Mouse (Mus musculus) hindbrain, embryonic 12.5 days (tissue): ENCODE measurements around the gene Hecw1. TPM values are rescaled to one million over a fixed set of nuclear protein-coding genes. Genes with fewer than 3 reads are reported as not detected.

Experiments used
- ATAC-seq: fragments of 200-750 bp; cut with Nextera tagmentation; 2 replicates; pipeline ENCODE4 v1.8.0; 2017; ENCODE audit warnings: moderate TSS enrichment; ENCODE audit not compliant: low FRiP score
- H3K27ac ChIP-seq: fragments of 300-500 bp; sonication (generic); 2 replicates; pipeline ENCODE4 v1.5.1; 2016; ENCODE audit warnings: mild to moderate bottlenecking
- H3K27me3 ChIP-seq: fragments of 300-500 bp; sonication (generic); 2 replicates; pipeline ENCODE4 v1.6.1; 2016; ENCODE audit warnings: mild to moderate bottlenecking
- H3K36me3 ChIP-seq: fragments of 300-500 bp; sonication (generic); 2 replicates; pipeline ENCODE4 v1.6.1; 2016; ENCODE audit warnings: mild to moderate bottlenecking
- H3K4me1 ChIP-seq: fragments of 300-500 bp; sonication (generic); 2 replicates; pipeline ENCODE4 v1.6.1; 2016
- H3K4me2 ChIP-seq: fragments of 300-500 bp; sonication (generic); replicated peaks from 2 replicates; pipeline ENCODE4 v1.6.1; 2016; ENCODE audit warnings: mild to moderate bottlenecking
- H3K4me3 ChIP-seq: fragments of 300-500 bp; sonication (generic); 2 replicates; pipeline ENCODE4 v1.5.1; 2016; ENCODE audit warnings: mild to moderate bottlenecking
- H3K9ac ChIP-seq: fragments of 300-500 bp; sonication (generic); 2 replicates; pipeline ENCODE4 v1.6.1; 2016; ENCODE audit warnings: mild to moderate bottlenecking, moderate library complexity
- H3K9me3 ChIP-seq: fragments of 300-500 bp; sonication (generic); replicated peaks from 2 replicates; pipeline ENCODE4 v1.6.1; 2016; ENCODE audit warnings: mild to moderate bottlenecking
- WGBS: fragments of 180-500 bp; shearing (Covaris S2); methylation state at CpG from one replicate; pipeline ENCODE4 v1.1.7; 2016; 5-methylcytosine and 5-hydroxymethylcytosine counted together
- polyA plus RNA-seq: library from polyadenylated mRNA; unstranded; fragments of >200 nt; fragmentation: Nextera tagmentation; extraction: Ambion mirVana; gene quantifications from 2 replicates; pipeline ENCODE4 v1.2.1, GENCODE M21; 2016

Hecw1 gene
- polyA plus RNA-seq, 1 experiment from 2014 or later: 23.1 TPM

GRCm38 (mm10) chr13:14496954-14497353 is 26.1 kb downstream of the Hecw1 start:
- no peaks in the 10 kb centered on the region for H3K36me3 ChIP-seq
- H3K4me1 ChIP-seq: no peaks in the 10 kb centered on the region
- no peak overlapping the region for H3K9ac ChIP-seq
- WGBS: 71% methylated on average over 2 of the region's 2 CpGs
- no peak overlapping the region for H3K4me2 ChIP-seq
- H3K4me3 ChIP-seq: no peak overlapping the region
- H3K27ac ChIP-seq: no peak overlapping the region
- H3K27me3 ChIP-seq: no peaks in the 10 kb centered on the region
- no peak for ATAC-seq
- no peaks in the 10 kb centered on the region for H3K9me3 ChIP-seq

GRCm38 (mm10) chr13:14487812-14488211 is 35.2 kb downstream of the Hecw1 start:
- 79% methylated on average over 2 of the region's 2 CpGs for WGBS
- no peaks in the 10 kb centered on the region for H3K9me3 ChIP-seq
- no peaks in the 10 kb centered on the region for H3K27me3 ChIP-seq
- H3K4me3 ChIP-seq: no peak overlapping the region
- H3K36me3 ChIP-seq: no peaks in the 10 kb centered on the region
- H3K4me2 ChIP-seq: no peak overlapping the region
- H3K9ac ChIP-seq: no peak overlapping the region
- H3K27ac ChIP-seq: no peak overlapping the region
- no peaks in the 10 kb centered on the region for H3K4me1 ChIP-seq
- ATAC-seq: peak; percentile 52; the same call in 1 of the 2 replicates

GRCm38 (mm10) chr13:14471121-14471520 is 51.9 kb downstream of the Hecw1 start:
- H3K4me2 ChIP-seq: no peak overlapping the region
- no peaks in the 10 kb centered on the region for H3K4me1 ChIP-seq
- H3K4me3 ChIP-seq: no peak overlapping the region
- H3K27me3 ChIP-seq: no peaks in the 10 kb centered on the region
- no peaks in the 10 kb centered on the region for H3K9me3 ChIP-seq
- H3K9ac ChIP-seq: no peak overlapping the region
- H3K36me3 ChIP-seq: no peaks in the 10 kb centered on the region
- H3K27ac ChIP-seq: no peak overlapping the region
- WGBS: 86% methylated on average over 1 of the region's 1 CpGs
- no peak for ATAC-seq

- 78% methylated on average over 3 of the region's 3 CpGs for WGBS
- Histone ChIP-seq H3K27ac (no peak overlapping the region), H3K27me3 (no peaks in the 10 kb centered on the region), H3K4me3 (no peak overlapping the region), H3K9ac (no peak overlapping the region), H3K4me2 (no peak overlapping the region), H3K9me3 (no peaks in the 10 kb centered on the region), H3K36me3 (no peaks in the 10 kb centered on the region), H3K4me1 (no peaks in the 10 kb centered on the region)
- no peak for ATAC-seq
Observed at GRCm38 (mm10) chr13:14467517-14467916, 55.5 kb downstream of the Hecw1 start.

GRCm38 (mm10) chr13:14461036-14461435 is 62.0 kb downstream of the Hecw1 start:
- Histone ChIP-seq H3K4me2 (no peak overlapping the region), H3K27ac (no peak overlapping the region), H3K27me3 (no peaks in the 10 kb centered on the region), H3K36me3 (no peaks in the 10 kb centered on the region), H3K4me3 (no peak overlapping the region), H3K9ac (no peak overlapping the region), H3K9me3 (no peaks in the 10 kb centered on the region), H3K4me1 (no peaks in the 10 kb centered on the region)
- 85% methylated on average over 5 of the region's 5 CpGs for WGBS
- ATAC-seq: no peak

DNA sequence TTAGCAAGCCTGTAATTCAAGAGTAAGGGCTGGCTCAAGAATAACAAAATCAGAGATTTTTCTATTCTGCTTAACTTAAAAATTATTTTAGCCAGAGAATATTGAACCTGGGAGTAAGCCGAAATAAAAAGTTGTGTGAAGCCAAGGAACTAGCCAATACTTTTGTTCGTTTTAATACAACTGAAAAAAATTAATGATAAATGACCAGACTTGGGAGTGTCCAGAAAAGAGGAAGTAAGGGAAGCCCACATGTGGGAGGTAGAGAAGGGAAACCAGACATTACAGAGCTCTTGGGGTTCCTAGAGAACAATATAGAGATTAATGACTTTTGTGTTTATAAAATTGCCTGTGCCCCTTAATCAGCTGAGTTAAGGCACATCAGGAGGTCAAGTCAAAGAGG is 66.0 kb downstream of the Hecw1 start:
- H3K9me3 ChIP-seq: no peaks in the 10 kb centered on the region
- no peaks in the 10 kb centered on the region for H3K27me3 ChIP-seq
- no peaks in the 10 kb centered on the region for H3K36me3 ChIP-seq
- H3K4me1 ChIP-seq: no peaks in the 10 kb centered on the region
- no peak overlapping the region for H3K27ac ChIP-seq
- H3K4me3 ChIP-seq: no peak overlapping the region
- 93% methylated on average over 2 of the region's 2 CpGs for WGBS
- no peak overlapping the region for H3K4me2 ChIP-seq
- no peak overlapping the region for H3K9ac ChIP-seq
- ATAC-seq: no peak

- no peak overlapping the region for H3K4me3 ChIP-seq
- no peak overlapping the region for H3K4me2 ChIP-seq
- no peaks in the 10 kb centered on the region for H3K27me3 ChIP-seq
- no peak for ATAC-seq
- H3K4me1 ChIP-seq: no peaks in the 10 kb centered on the region
- H3K27ac ChIP-seq: no peak overlapping the region
- no peaks in the 10 kb centered on the region for H3K36me3 ChIP-seq
- H3K9me3 ChIP-seq: no peaks in the 10 kb centered on the region
- no peak overlapping the region for H3K9ac ChIP-seq
Observed at GRCm38 (mm10) chr13:14439540-14439939, 83.5 kb downstream of the Hecw1 start.

DNA sequence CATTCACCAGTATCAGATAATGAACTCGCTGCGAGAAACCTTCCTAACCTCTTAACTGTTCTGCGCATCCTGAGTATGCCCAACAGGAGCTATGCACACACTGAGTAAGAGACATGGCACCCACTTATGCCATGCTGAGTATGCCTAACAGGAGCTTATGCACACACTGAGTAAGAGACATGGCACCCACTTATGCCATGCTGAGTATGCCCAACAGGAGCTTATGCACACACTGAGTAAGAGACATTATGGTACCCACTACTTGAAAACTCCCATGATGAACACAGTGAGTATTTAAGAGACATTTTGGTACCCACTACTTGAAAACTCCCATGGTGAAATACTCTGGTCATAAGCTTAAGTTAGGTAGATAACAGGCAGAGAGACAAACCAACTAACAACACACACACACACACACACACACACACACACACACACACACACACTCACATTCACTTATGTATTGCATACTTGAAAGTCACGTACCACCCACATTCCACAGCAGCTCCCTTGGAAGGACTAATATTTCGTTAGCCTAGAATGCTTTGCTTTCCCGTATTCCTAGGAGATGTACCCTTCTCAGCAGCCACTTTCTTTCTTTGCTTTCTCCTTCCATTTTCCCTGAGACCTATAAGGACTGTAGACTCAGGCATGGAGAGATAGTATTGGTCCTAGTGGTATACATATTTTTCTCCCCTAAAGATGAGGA is 94.0 kb downstream of the Hecw1 start:
- H3K4me1 ChIP-seq: no peaks in the 10 kb centered on the region
- H3K4me3 ChIP-seq: no peak overlapping the region
- no peak overlapping the region for H3K27ac ChIP-seq
- H3K4me2 ChIP-seq: no peak overlapping the region
- H3K9ac ChIP-seq: no peak overlapping the region
- no peak for ATAC-seq
- H3K36me3 ChIP-seq: no peaks in the 10 kb centered on the region
- H3K27me3 ChIP-seq: no peaks in the 10 kb centered on the region
- no peaks in the 10 kb centered on the region for H3K9me3 ChIP-seq
- 93% methylated on average over 6 of the region's 6 CpGs for WGBS

- WGBS: 79% methylated on average over 2 of the region's 2 CpGs
- H3K27ac ChIP-seq: no peak overlapping the region
- no peaks in the 10 kb centered on the region for H3K4me1 ChIP-seq
- no peak overlapping the region for H3K9ac ChIP-seq
- no peaks in the 10 kb centered on the region for H3K36me3 ChIP-seq
- ATAC-seq: no peak
- no peak overlapping the region for H3K4me2 ChIP-seq
- H3K4me3 ChIP-seq: no peak overlapping the region
- H3K9me3 ChIP-seq: no peaks in the 10 kb centered on the region
- no peaks in the 10 kb centered on the region for H3K27me3 ChIP-seq
Observed at GRCm38 (mm10) chr13:14424836-14425235, 98.2 kb downstream of the Hecw1 start.

DNA sequence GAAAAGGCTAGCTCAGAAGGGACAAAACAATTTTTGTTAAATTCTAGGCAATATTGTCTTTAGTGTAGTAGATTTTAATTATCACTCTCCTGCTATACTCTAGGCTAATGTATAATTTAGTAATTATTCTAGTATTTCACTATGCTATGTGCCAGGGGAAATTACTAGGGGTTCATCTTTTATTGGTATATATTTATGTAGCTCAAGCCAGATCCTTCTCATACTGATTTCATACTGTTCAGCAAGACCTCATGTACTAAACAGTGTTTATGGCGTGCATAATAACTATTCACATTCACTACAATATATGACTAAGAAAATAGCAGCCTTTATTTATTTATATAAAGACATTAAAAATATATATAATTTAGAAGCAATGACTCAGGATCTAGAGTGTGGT is 109.6 kb downstream of the Hecw1 start:
- H3K9ac ChIP-seq: no peak overlapping the region
- no peaks in the 10 kb centered on the region for H3K4me1 ChIP-seq
- H3K9me3 ChIP-seq: no peaks in the 10 kb centered on the region
- no peak overlapping the region for H3K4me3 ChIP-seq
- no peak for ATAC-seq
- H3K36me3 ChIP-seq: no peaks in the 10 kb centered on the region
- no peaks in the 10 kb centered on the region for H3K27me3 ChIP-seq
- no peak overlapping the region for H3K27ac ChIP-seq
- 78% methylated on average over 1 of the region's 1 CpGs for WGBS
- H3K4me2 ChIP-seq: no peak overlapping the region

DNA sequence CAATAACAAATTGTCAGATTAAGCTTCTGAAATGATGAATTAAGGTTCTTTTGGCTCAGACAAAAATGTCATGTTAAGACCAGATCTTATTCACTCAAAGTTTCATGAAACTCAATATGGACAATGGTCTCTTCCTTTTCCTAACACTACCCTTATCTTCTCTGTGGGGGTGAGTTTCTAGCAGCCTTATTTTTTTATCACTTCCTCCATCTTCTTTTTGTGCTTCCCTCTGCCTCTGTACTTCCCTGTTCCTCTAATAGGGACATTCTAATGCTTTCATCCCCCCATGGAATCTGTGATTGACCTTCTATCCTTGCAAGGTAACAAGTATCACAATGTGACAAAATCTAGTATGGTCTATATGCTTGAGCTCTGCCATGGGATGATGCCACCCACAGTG is 148.6 kb downstream of the Hecw1 start:
- Histone ChIP-seq H3K4me3 (no peak overlapping the region), H3K9ac (no peak overlapping the region), H3K9me3 (no peaks in the 10 kb centered on the region), H3K4me2 (no peak overlapping the region), H3K4me1 (no peaks in the 10 kb centered on the region), H3K27me3 (no peaks in the 10 kb centered on the region), H3K36me3 (no peaks in the 10 kb centered on the region), H3K27ac (no peak overlapping the region)
- no peak for ATAC-seq

DNA sequence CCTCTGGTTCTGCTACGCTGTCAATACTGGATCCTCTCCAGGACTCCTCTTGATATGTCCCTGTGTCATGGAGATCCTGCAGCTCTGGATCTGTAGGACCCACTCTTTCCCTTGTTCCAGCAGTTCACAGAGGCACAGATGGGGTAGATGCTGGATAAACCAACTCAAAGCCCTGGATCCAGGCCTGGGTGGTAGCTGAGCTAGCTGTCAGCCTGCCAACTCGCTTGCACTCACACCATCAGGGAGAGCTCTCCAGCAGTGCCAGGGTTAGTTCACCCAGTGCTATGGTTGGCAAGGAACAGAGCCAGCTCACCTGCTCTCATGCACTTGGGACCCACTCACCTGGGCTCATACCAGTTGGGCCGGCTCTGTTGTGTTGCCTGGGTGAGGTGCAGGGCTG is 157.5 kb downstream of the Hecw1 start:
- Histone ChIP-seq H3K9me3 (no peaks in the 10 kb centered on the region), H3K36me3 (no peaks in the 10 kb centered on the region; the same call in 1 of the 2 replicates), H3K4me1 (no peaks in the 10 kb centered on the region), H3K27me3 (no peaks in the 10 kb centered on the region), H3K4me2 (no peak overlapping the region), H3K9ac (no peak overlapping the region), H3K4me3 (no peak overlapping the region), H3K27ac (no peak overlapping the region)
- WGBS: 85% methylated on average over 3 of the region's 3 CpGs
- ATAC-seq: no peak

GRCm38 (mm10) chr13:14327252-14327651 is 195.8 kb downstream of the Hecw1 start:
- no peak overlapping the region for H3K4me3 ChIP-seq
- no peaks in the 10 kb centered on the region for H3K9me3 ChIP-seq
- H3K4me2 ChIP-seq: no peak overlapping the region
- H3K27ac ChIP-seq: no peak overlapping the region
- WGBS: 100% methylated on average over 1 of the region's 1 CpGs
- no peak for ATAC-seq
- H3K36me3 ChIP-seq: no peaks in the 10 kb centered on the region
- H3K9ac ChIP-seq: no peak overlapping the region
- no peaks in the 10 kb centered on the region for H3K4me1 ChIP-seq
- H3K27me3 ChIP-seq: no peaks in the 10 kb centered on the region
